Mouse (Mus musculus) liver, adult 2 months (tissue): ENCODE measurements around the gene Trio. TPM values are rescaled to one million over a fixed set of nuclear protein-coding genes. Genes with fewer than 3 reads are reported as not detected.
"Not testable (repeated sequence)": the region's sequence is repeated elsewhere in the genome, so short reads cannot be mapped to it uniquely, and the experiment has no call there.

ENCODE experiments used
- DNase-seq: peaks from one replicate; pipeline ENCODE4 v3.0.0-alpha.2; 2011; ENCODE audit warnings: low read depth, low spot score; ENCODE audit errors: extremely low read depth
- H3K27ac ChIP-seq: fragments of 200-500 bp; replicated peaks from 2 replicates; pipeline ENCODE4 v1.5.1; 2012; ENCODE audit warnings: low read depth, mild to moderate bottlenecking, control low read depth, inconsistent platforms, low read length; ENCODE audit not compliant: insufficient read depth
- H3K27me3 ChIP-seq: fragments of 200-500 bp; 2 replicates; pipeline ENCODE4 v1.6.1; 2012; ENCODE audit warnings: mild to moderate bottlenecking, moderate library complexity, low read length, inconsistent platforms; ENCODE audit not compliant: control insufficient read depth, insufficient read depth
- H3K36me3 ChIP-seq: fragments of 200-500 bp; 2 replicates; pipeline ENCODE4 v1.6.1; 2012; ENCODE audit warnings: low read length, inconsistent platforms; ENCODE audit not compliant: control insufficient read depth, insufficient read depth
- H3K4me1 ChIP-seq: fragments of 200-500 bp; 2 replicates; pipeline ENCODE4 v1.6.1; 2011; ENCODE audit warnings: low read length; ENCODE audit not compliant: control insufficient read depth, insufficient read depth
- H3K4me3 ChIP-seq: fragments of 200-500 bp; 2 replicates; pipeline ENCODE4 v1.5.1; 2011; ENCODE audit warnings: low read depth, mild to moderate bottlenecking, control low read depth, low read length, moderate library complexity; ENCODE audit not compliant: insufficient read depth
- H3K79me2 ChIP-seq: fragments of 200-500 bp; 2 replicates; pipeline ENCODE4 v1.6.1; 2012; ENCODE audit warnings: inconsistent platforms, mild to moderate bottlenecking, low read length, moderate library complexity; ENCODE audit not compliant: control insufficient read depth, insufficient read depth
- H3K9ac ChIP-seq: fragments of 200-500 bp; 2 replicates; pipeline ENCODE4 v1.6.1; 2012; ENCODE audit warnings: low read depth, mild to moderate bottlenecking, control low read depth, inconsistent platforms, low read length
- CTCF ChIP-seq: fragments of 200-500 bp; IDR thresholded peaks from 2 replicates; pipeline ENCODE4 v1.5.1; 2011; ENCODE audit warnings: low read depth, low read length, control low read depth
- POLR2A ChIP-seq: fragments of 200-500 bp; IDR thresholded peaks from 2 replicates; pipeline ENCODE4 v1.6.1; 2011; ENCODE audit warnings: low read length, control low read depth; ENCODE audit not compliant: insufficient read depth; ENCODE audit errors: extremely low read depth
- WGBS: fragments of 180-500 bp; shearing (Covaris S2); methylation state at CpG from one replicate; pipeline ENCODE4 v1.1.7; 2018; 5-methylcytosine and 5-hydroxymethylcytosine counted together
- polyA plus RNA-seq: library from polyadenylated mRNA; depleted of rRNA; stranded (reverse); fragments of >200 nt; gene quantifications from 2 replicates; pipeline ENCODE4 v1.2.3, GENCODE M21; 2012
- total RNA-seq: library from RNA; depleted of rRNA; stranded (reverse); fragments of >200 nt; gene quantifications from 2 replicates; pipeline ENCODE4 v1.2.3, GENCODE M21; 2014

Trio gene
- total and polyA plus RNA-seq, 2 experiments: 10.6 to 17.9 TPM

GRCm38 (mm10) chr15:27724796-27725680 is 300.6 kb downstream of the Trio start:
- Histone ChIP-seq H3K27ac (peak overlapping the region; percentile 31; the same call in 1 of the 2 replicates), H3K4me1 (no peaks in the 10 kb centered on the region; the same call in 1 of the 2 replicates), H3K36me3 (no peaks in the 10 kb centered on the region), H3K9ac (no peak overlapping the region), H3K79me2 (no peaks in the 10 kb centered on the region), H3K27me3 (no peaks in the 10 kb centered on the region), H3K4me3 (no peak overlapping the region)
- WGBS: 72% methylated on average over 9 of the region's 9 CpGs
- TF ChIP-seq CTCF: no peak
- no peak for TF ChIP-seq POLR2A
- DNase-seq: peak; percentile 27

- TF ChIP-seq CTCF (no peak), POLR2A (no peak)
- Histone ChIP-seq H3K79me2 (no peaks in the 10 kb centered on the region), H3K27ac (peak overlapping the region; percentile 31), H3K9ac (no peak overlapping the region; the same call in 1 of the 2 replicates), H3K27me3 (no peaks in the 10 kb centered on the region), H3K4me1 (no peaks in the 10 kb centered on the region; the same call in 1 of the 2 replicates), H3K4me3 (no peak overlapping the region), H3K36me3 (no peaks in the 10 kb centered on the region)
- DNase-seq: peak; percentile 9
- 62% methylated on average over 6 of the region's 6 CpGs for WGBS
These were observed 301.4 kb downstream of the Trio start for GRCm38 (mm10) chr15:27724298-27724697.

DNA sequence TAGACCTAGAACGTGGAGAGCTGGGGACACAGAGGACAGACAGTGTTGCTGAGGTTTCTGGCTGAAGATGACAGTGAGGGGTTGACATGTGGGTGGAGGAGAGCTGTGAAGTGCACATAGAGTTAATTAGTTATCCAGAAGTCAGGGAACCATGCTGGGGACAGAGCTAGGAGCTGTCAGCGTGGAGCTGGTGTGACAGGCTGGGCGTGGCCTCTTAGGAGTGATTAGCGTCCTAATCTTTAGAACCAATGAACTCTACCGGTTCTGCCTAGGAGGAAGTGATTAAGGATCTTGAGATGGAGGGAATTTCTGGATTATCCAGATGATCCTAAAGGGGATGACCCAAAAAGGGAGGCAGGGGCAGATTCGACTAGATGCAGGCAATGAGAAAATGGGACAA is 301.9 kb downstream of the Trio start:
- no peaks in the 10 kb centered on the region; the same call in 1 of the 2 replicates for H3K4me1 ChIP-seq
- 43% methylated on average over 6 of the region's 6 CpGs for WGBS
- H3K4me3 ChIP-seq: no peak overlapping the region
- H3K27me3 ChIP-seq: no peaks in the 10 kb centered on the region
- H3K79me2 ChIP-seq: no peaks in the 10 kb centered on the region
- DNase-seq: no peak
- no peak overlapping the region for H3K9ac ChIP-seq
- TF ChIP-seq CTCF (no peak), POLR2A (no peak)
- no peaks in the 10 kb centered on the region for H3K36me3 ChIP-seq
- H3K27ac ChIP-seq: peak overlapping the region; percentile 31; the same call in 1 of the 2 replicates

DNA sequence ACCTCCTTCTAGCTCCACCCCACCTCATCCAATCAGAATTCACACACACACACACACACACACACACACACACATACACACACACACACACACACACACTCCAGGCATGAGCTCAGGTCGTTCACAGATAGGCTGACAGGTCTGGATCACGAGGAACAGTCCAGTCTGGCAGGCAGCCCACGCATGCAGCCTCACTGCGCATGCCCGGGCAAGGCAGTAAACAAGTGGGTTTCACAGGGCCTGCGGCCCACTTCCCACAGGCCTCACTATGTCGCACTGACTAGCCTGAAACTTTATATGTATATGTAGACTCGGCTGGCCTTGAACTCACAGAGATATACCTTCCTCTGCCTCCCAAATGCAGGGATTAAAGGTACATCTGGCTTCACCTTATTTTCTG is 305.4 kb downstream of the Trio start:
- WGBS: 88% methylated on average over 8 of the region's 8 CpGs
- DNase-seq: not testable (repeated sequence)

DNA sequence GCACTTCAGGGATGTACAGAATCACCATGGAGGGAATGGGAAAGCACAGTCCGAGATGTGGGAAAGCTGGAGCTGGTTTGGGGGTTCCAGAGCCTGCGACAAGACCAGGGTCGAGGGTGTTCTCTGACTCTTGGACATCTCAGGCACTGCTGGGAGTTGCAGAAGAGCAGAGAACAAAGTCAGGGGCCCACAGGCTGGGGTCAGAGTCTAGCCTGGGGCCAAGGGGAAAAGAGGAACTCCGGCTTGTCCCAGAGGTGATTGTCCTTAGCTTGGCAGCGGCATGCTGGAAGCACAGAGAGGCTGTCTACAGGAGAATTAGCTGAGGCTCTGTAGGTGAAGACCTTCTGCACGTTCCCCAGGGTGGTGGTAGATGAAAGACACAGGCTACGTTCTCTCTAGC is 307.0 kb downstream of the Trio start:
- Histone ChIP-seq H3K9ac (no peak overlapping the region), H3K27me3 (no peaks in the 10 kb centered on the region)

More for the DNA sequence above, 305.4 kb downstream of the Trio start:
- not testable (repeated sequence) for H3K4me1 ChIP-seq, H3K36me3 ChIP-seq, H3K4me3 ChIP-seq, H3K27me3 ChIP-seq, H3K9ac ChIP-seq, H3K79me2 ChIP-seq, H3K27ac ChIP-seq

GRCm38 (mm10) chr15:27715331-27715730 is 310.3 kb downstream of the Trio start:
- Histone ChIP-seq H3K27me3 (no peaks in the 10 kb centered on the region), H3K4me3 (no peak overlapping the region), H3K27ac (no peak overlapping the region), H3K79me2 (no peaks in the 10 kb centered on the region), H3K9ac (no peak overlapping the region), H3K4me1 (no peaks in the 10 kb centered on the region), H3K36me3 (no peaks in the 10 kb centered on the region)
- WGBS: 33% methylated on average over 3 of the region's 3 CpGs
- TF ChIP-seq CTCF: no peak
- no peak for TF ChIP-seq POLR2A
- peak; percentile 13 for DNase-seq

More for the DNA sequence above, 307.0 kb downstream of the Trio start:
- WGBS: 67% methylated on average over 7 of the region's 7 CpGs
- no peak for DNase-seq
- no peak overlapping the region for H3K27ac ChIP-seq
- no peaks in the 10 kb centered on the region for H3K4me1 ChIP-seq
- no peaks in the 10 kb centered on the region for H3K79me2 ChIP-seq
- no peak for TF ChIP-seq POLR2A
- no peak for TF ChIP-seq CTCF
- no peaks in the 10 kb centered on the region for H3K36me3 ChIP-seq
- no peak overlapping the region for H3K4me3 ChIP-seq
